Mouse (Mus musculus) testis, postnatal 14 days (tissue): ENCODE results near the gene Gm614.

Experiments used
- DNase-seq: peaks from one replicate; pipeline ENCODE4 v3.0.0; 2021; ENCODE audit warnings: low spot score

Gm614 gene

DNA sequence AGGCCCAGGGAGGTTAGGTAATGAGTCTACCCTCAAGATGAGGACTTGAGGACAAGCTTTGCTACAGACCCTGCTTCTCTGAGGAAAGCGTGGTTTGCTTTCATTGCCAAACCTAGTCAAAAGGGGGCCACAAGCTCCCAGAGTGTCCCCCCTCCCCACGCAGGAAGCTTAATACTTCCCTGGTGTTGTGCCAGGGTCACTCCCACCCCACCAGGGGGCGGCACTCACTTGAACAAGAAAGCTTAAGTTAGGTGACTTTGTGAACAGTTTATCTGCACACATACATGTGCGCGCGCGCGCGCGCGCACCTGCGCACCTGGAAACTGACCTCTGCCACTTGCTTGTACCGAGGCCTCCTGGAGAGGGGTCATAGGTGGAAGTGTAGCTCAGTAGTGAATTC is 7.2 kb downstream of the Gm614 start:
- peak; percentile 8 for DNase-seq

DNA sequence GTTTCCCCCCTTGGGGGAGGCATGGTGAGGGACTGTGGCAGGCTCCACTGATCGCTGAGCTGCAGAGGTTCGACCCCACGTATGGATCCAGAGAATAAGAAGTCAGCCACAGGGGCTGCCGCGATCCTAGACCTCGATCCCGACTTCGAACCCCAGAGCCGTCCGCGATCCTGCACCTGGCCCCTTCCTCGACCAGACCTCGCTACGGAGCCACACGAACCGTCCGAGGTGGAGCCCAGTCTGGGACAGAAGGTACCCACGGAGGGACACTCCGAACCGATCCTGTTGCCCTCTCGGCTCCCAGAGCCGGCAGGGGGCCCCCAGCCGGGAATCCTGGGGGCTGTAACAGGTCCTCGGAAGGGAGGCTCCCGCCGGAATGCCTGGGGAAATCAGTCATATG is 9.1 kb downstream of the Gm614 start:
- no peak for DNase-seq

DNA sequence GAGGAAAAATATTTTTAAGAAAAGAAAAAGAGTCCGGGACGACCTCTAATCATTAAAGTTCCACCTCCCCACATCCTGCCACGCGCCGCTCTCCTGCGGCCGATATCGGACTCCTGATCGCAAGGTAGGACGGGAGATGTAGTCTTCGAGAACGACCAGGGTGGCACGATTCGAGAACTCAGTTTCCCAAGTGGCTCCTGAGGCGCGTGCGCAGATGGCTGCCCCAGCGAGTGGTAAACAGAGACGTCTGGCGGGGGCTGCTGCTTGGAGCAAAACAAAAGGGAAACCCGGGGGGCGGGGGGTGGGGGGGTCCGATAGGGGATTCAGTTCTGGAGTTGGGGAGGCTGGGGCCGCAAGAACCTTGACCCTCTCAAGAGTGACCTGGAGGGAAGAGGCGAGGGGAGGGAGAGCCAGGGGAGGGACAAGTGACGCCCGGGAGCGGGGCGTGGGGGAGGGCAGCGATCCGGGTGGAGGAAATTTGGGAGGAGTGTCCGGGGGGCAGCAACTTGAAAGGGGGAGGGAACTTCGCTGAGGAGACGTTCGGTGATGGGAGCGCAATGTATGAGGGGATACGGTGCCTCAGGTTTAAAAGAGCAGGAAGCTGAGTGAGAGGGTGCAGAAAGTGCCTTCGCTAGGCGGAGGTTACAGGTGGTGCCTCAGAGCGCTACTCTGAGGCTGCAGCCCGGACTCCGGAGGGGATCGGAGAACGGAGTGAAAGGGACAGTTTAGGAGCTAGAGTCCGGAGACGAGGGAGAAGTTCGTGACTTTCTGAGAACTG is 9.7 kb downstream of the Gm614 start, which contains the start of gene Foxo4:
TSS of gene Foxo4 (plus strand) at position 577 of the 778 bp plus-strand sequence.
- peak; percentile 90 for DNase-seq

DNA sequence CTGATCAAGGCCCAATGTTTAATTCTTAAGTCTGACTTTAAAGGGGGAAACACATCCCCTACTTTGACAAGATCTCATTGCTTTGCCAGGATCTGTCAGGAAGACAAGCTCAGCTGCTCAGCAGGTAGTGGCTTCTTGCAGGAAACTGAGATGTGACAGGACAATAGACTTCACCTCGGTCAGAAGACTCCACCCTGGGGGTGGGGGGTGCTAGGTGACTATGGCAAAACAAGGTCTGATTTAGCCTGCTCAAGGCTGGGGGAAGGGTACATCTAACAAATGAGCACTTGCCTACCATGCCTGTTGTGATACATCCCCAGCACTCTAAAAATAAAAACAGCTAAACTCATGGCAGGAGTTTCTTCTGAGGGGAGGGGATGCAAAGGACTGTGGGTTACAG is 18.8 kb downstream of the Gm614 start:
- DNase-seq = no peak

DNA sequence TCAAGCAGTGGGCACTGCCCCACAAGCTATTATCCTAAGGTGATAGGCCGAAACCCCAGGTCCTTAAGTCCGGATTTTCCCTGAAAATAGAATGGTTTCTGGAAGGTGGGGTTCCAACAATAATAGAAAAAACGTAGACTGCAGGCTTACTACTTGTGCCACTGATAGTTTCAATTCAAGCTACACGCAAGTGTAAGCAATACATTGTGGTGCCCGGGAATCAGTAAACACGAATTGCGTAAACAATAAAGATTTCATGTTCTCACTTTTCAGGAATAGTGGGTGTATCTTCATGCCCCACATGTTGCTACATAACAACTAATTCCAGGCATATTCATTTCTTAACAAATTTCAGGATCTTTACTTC is 41.0 kb downstream of the Gm614 start:
- DNase-seq = no peak

DNA sequence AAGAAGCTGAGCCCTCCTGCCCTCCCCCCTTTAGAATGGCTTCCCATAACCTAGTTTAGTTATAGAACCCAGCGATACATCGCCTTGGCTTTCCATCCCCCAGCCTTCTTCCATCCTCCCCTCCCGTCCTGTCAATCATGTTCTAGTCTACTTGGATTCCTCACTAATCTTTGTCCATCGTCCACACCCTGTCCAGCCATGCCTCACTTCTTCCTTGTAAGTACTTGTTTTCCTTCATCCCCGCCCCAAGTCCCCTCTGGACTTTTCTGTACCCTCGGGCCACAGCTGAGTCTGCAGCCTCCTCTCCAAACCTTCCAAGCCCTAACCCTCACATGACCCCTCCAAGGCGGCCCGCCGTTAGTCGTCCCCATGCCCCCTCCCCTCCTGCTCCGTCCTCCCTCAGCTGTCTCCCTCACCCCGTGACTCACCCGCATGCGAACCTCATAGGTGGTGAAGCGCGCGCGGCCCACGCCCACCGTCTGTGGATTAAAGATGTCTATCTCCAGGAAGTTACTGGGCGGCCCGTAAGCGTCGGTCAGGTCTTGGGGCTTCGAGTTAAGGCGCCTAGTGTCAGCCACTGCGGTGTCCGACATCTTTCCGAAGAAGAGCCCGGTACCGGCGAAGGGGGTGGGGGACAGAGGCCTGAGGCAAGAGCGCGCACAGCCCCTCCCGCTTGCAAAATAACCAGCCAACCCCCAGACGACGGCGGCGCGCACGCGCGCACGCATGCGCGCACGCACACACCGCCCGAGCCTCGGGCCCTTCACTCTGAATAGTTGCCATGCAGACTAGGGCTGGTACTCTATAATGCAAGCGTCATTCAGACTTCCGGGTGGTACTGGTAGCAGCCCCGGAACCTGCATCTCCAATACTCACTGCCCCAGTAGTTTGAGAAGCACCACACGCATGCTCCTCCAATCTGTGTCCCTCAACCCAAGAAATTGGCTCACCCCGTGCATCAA is 41.7 kb downstream of the Gm614 start, which contains the start of gene Snx12:
TSS of gene Snx12 (minus strand) at position 730 of the 962 bp plus-strand sequence.
- DNase-seq = peak; percentile 87
